Mouse (Mus musculus) cerebellum, adult 8-10 months (tissue): Measurements from ENCODE around the gene Tmem150c.

Experiments used
- DNase-seq: peaks from one replicate; pipeline ENCODE4 v3.0.0; 2022

The Tmem150c gene

GRCm38 (mm10) chr5:100159638-100159973 lies at the start of gene Tmem150c:
Gene Tmem150c, minus strand, starts transcription at chr5:100159808.
- no peak for DNase-seq

- DNase-seq = no peak
These were observed 49.5 kb upstream of the Tmem150c start for GRCm38 (mm10) chr5:100209093-100209492.

GRCm38 (mm10) chr5:100206675-100207074 lies 47.1 kb upstream of the Tmem150c start:
- DNase-seq = no peak

GRCm38 (mm10) chr5:100205519-100206189 lies 46.0 kb upstream of the Tmem150c start:
- no peak for DNase-seq

GRCm38 (mm10) chr5:100200805-100201204 lies 41.2 kb upstream of the Tmem150c start:
- no peak for DNase-seq

GRCm38 (mm10) chr5:100200296-100200695 lies 40.7 kb upstream of the Tmem150c start:
- DNase-seq = no peak

GRCm38 (mm10) chr5:100199092-100199853 lies 39.7 kb upstream of the Tmem150c start:
- no peak for DNase-seq

- DNase-seq = no peak
These were observed 37.9 kb upstream of the Tmem150c start for GRCm38 (mm10) chr5:100197476-100197875.

GRCm38 (mm10) chr5:100196854-100197431 lies 37.3 kb upstream of the Tmem150c start:
- no peak for DNase-seq

GRCm38 (mm10) chr5:100196397-100196796 lies 36.8 kb upstream of the Tmem150c start:
- DNase-seq = no peak

GRCm38 (mm10) chr5:100191438-100192190 lies 32.0 kb upstream of the Tmem150c start:
- DNase-seq = no peak

GRCm38 (mm10) chr5:100187035-100187901 lies 27.7 kb upstream of the Tmem150c start:
- DNase-seq = no peak

GRCm38 (mm10) chr5:100186618-100187017 lies 27.0 kb upstream of the Tmem150c start:
- DNase-seq = no peak

- no peak for DNase-seq
These were observed 26.3 kb upstream of the Tmem150c start for GRCm38 (mm10) chr5:100185895-100186294.

GRCm38 (mm10) chr5:100181011-100181410 lies 21.4 kb upstream of the Tmem150c start:
- no peak for DNase-seq

GRCm38 (mm10) chr5:100178781-100179165 lies 19.2 kb upstream of the Tmem150c start:
- no peak for DNase-seq

- no peak for DNase-seq
These were observed 18.6 kb upstream of the Tmem150c start for GRCm38 (mm10) chr5:100178122-100178780.

- DNase-seq = no peak
These were observed 17.9 kb upstream of the Tmem150c start for GRCm38 (mm10) chr5:100177547-100177946.

- DNase-seq = no peak
These were observed 16.5 kb upstream of the Tmem150c start for GRCm38 (mm10) chr5:100176096-100176495.

- DNase-seq = no peak
These were observed 16.0 kb upstream of the Tmem150c start for GRCm38 (mm10) chr5:100175582-100175981.

- no peak for DNase-seq
These were observed 12.5 kb upstream of the Tmem150c start for GRCm38 (mm10) chr5:100172104-100172503.
